Mouse (Mus musculus) E14TG2a.4 (cell line): ENCODE data around the gene Clcn2.

Experiments used
- CTCF ChIP-seq: conservative IDR thresholded peaks from 2 replicates; pipeline ENCODE4 v1.5.1; 2014; ENCODE audit warnings: low read length
- POU5F1 ChIP-seq: IDR thresholded peaks from 2 replicates; pipeline ENCODE4 v1.6.1; 2014; ENCODE audit warnings: low read length, borderline replicate concordance

GRCm38 (mm10) chr16:20705786-20706185 lies 11.8 kb downstream of the Clcn2 start:
- TF ChIP-seq CTCF (no peak), POU5F1 (no peak)
